Mouse (Mus musculus) frontal cortex, postnatal 14 days (tissue): ENCODE measurements around the gene 9530002B09Rik.

Experiments used
- DNase-seq, 2 experiments: peaks; one replicate each; pipeline ENCODE4 v3.0.0; 2022; ENCODE audit warnings: low spot score in 2 of 2

9530002B09Rik gene

DNA sequence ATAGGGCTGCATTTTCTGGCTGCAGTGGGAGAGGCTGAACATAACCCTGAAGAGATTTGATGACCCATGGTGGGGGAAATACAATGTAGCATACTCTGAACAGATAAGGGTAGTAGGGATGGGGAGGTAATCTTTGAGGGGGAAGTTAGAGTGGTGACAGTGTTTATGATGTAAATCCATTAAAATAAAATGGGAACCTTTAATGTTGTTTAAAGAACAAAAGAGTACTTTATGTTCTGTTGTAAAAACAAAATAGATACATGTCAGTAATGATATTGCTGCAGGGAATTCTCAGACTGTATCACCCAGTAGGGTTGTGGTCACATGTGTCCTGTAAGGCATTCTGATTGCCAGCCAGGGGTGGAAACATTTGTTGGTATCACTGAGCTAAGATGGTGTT, at the start of gene 9530002B09Rik:
Gene 9530002B09Rik (plus strand): TSS at position 301 of the 400 bp plus-strand sequence.
- DNase-seq, result no peak
